Mouse (Mus musculus) myocyte (in vitro differentiated cells): ENCODE results near the gene Etfrf1. TPM values are rescaled to one million over a fixed set of nuclear protein-coding genes. Genes with fewer than 3 reads are reported as not detected.
A peak's percentile ranks its signal among the peaks of the same experiment; 100 is the strongest.

ENCODE experiments used
- H3K27me3 ChIP-seq: one replicate; pipeline ENCODE4 v1.6.1; 2011; ENCODE audit not compliant: control insufficient read depth, insufficient read depth, insufficient read length
- H3K36me3 ChIP-seq: one replicate; pipeline ENCODE4 v1.6.1; 2011; ENCODE audit not compliant: control insufficient read depth, insufficient read depth
- H3K4me2 ChIP-seq: one replicate; pipeline ENCODE4 v1.6.1; 2011; ENCODE audit warnings: low read depth, control low read depth
- H3K4me3 ChIP-seq: one replicate; pipeline ENCODE4 v1.5.1; 2011; ENCODE audit warnings: mild to moderate bottlenecking, control low read depth, moderate library complexity
- H3K79me2 ChIP-seq: one replicate; pipeline ENCODE4 v1.6.1; 2011; ENCODE audit not compliant: control insufficient read depth, insufficient read depth
- H3ac ChIP-seq: one replicate; pipeline ENCODE4 v1.6.1; 2011; ENCODE audit not compliant: control insufficient read depth, insufficient read length
- CEBPB ChIP-seq: IDR thresholded peaks from 2 replicates; pipeline ENCODE4 v1.6.1; 2011; ENCODE audit warnings: mild to moderate bottlenecking, moderate library complexity; ENCODE audit not compliant: poor library complexity, insufficient read depth, severe bottlenecking
- E2F4 ChIP-seq: IDR thresholded peaks from one replicate; pipeline ENCODE4 v1.6.1; 2011; ENCODE audit warnings: mild to moderate bottlenecking, control low read depth, moderate library complexity; ENCODE audit not compliant: insufficient read depth
- MAX ChIP-seq: IDR thresholded peaks from one replicate; pipeline ENCODE4 v1.6.1; 2011; ENCODE audit warnings: low read depth, mild to moderate bottlenecking, control low read depth
- MYOD1 ChIP-seq, 3 experiments: IDR thresholded peaks; one replicate each; pipeline ENCODE4 v1.6.1; 2011; ENCODE audit warnings: control low read depth in 2 of 3, low read depth in 2 of 3, mild to moderate bottlenecking in 2 of 3, moderate library complexity in 1 of 3; ENCODE audit not compliant: insufficient read length in 2 of 3, control insufficient read depth in 1 of 3
- MYOG ChIP-seq, 3 experiments: IDR thresholded peaks; one replicate each; pipeline ENCODE4 v1.6.1; 2011; ENCODE audit warnings: control low read depth in 2 of 3, low read depth in 2 of 3, mild to moderate bottlenecking in 2 of 3; ENCODE audit not compliant: insufficient read length in 2 of 3, control insufficient read depth in 1 of 3, insufficient read depth in 1 of 3
- POLR2A ChIP-seq: IDR thresholded peaks from one replicate; pipeline ENCODE4 v1.6.1; 2011; ENCODE audit warnings: low read depth, mild to moderate bottlenecking, control low read depth, moderate library complexity; ENCODE audit not compliant: insufficient read length
- POLR2AphosphoS2 ChIP-seq: IDR thresholded peaks from one replicate; pipeline ENCODE4 v1.6.1; 2011; ENCODE audit warnings: low read depth, control low read depth; ENCODE audit not compliant: insufficient read length
- REST ChIP-seq: IDR thresholded peaks from one replicate; pipeline ENCODE4 v1.6.1; 2011; ENCODE audit warnings: mild to moderate bottlenecking, control low read depth, moderate library complexity; ENCODE audit not compliant: insufficient read depth, insufficient read length
- SRF ChIP-seq: IDR thresholded peaks from one replicate; pipeline ENCODE4 v1.6.1; 2011; ENCODE audit warnings: low read depth; ENCODE audit not compliant: control insufficient read depth, insufficient read length
- TCF12 ChIP-seq: IDR thresholded peaks from one replicate; pipeline ENCODE4 v1.6.1; 2011; ENCODE audit warnings: mild to moderate bottlenecking, control low read depth; ENCODE audit not compliant: poor library complexity, insufficient read depth, severe bottlenecking
- TCF3 ChIP-seq: IDR thresholded peaks from one replicate; pipeline ENCODE4 v1.6.1; 2011; ENCODE audit warnings: low read depth, control low read depth; ENCODE audit not compliant: insufficient read length
- USF1 ChIP-seq: IDR thresholded peaks from one replicate; pipeline ENCODE4 v1.6.1; 2011; ENCODE audit warnings: low read depth, mild to moderate bottlenecking, control low read depth, moderate library complexity
- polyA plus RNA-seq: library from polyadenylated mRNA; unstranded; fragments of >200 nt; fragmentation: generic; extraction: Trizol; gene quantifications from one replicate; pipeline ENCODE4 v1.2.1, GENCODE M21; 2012; ENCODE audit warnings: missing spikeins

Etfrf1 gene
- polyA plus RNA-seq, 1 experiment = 10.0 TPM

DNA sequence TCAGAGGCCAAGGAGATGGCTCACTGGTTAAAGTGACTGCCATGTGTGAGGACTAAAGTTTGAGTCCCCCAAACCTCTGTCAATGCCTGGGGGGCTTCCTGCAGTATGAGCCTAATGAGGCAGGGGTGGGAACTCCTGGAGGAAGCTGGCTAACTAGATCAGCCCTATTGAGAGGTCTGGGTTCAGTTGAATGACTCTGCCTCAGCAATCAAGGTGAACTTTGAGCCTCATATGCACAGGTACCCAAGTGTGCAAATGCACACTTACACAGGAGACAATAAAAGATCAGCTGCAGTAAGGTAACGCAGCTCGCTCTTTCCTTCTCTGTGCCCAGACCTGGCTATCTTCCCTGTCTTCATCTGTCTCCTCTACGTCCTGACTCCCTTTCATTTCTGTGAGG is 17.9 kb upstream of the Etfrf1 start:
- no peak overlapping the region for H3ac ChIP-seq
- H3K79me2 ChIP-seq = no peaks in the 10 kb centered on the region
- no peaks in the 10 kb centered on the region for H3K27me3 ChIP-seq
- no peak overlapping the region for H3K4me2 ChIP-seq
- H3K36me3 ChIP-seq = no peaks in the 10 kb centered on the region
- H3K4me3 ChIP-seq = no peak overlapping the region
- TF ChIP-seq MAX (no peak), TCF3 (no peak), POLR2AphosphoS2 (no peak), TCF12 (no peak), USF1 (no peak), CEBPB (no peak)

- H3K4me3 ChIP-seq = no peak overlapping the region
- H3ac ChIP-seq = no peak overlapping the region
- H3K79me2 ChIP-seq = no peaks in the 10 kb centered on the region
- H3K4me2 ChIP-seq = no peak overlapping the region
- H3K36me3 ChIP-seq = no peaks in the 10 kb centered on the region
- no peaks in the 10 kb centered on the region for H3K27me3 ChIP-seq
- TF ChIP-seq CEBPB = no peak
- TF ChIP-seq TCF12 = no peak
- no peak for TF ChIP-seq POLR2AphosphoS2
- TF ChIP-seq SRF = no peak
- TF ChIP-seq E2F4 = no peak
- TF ChIP-seq TCF3 = no peak
- no peak for TF ChIP-seq REST
Measured at GRCm38 (mm10) chr6:145193446-145193845, 17.5 kb upstream of the Etfrf1 start.

DNA sequence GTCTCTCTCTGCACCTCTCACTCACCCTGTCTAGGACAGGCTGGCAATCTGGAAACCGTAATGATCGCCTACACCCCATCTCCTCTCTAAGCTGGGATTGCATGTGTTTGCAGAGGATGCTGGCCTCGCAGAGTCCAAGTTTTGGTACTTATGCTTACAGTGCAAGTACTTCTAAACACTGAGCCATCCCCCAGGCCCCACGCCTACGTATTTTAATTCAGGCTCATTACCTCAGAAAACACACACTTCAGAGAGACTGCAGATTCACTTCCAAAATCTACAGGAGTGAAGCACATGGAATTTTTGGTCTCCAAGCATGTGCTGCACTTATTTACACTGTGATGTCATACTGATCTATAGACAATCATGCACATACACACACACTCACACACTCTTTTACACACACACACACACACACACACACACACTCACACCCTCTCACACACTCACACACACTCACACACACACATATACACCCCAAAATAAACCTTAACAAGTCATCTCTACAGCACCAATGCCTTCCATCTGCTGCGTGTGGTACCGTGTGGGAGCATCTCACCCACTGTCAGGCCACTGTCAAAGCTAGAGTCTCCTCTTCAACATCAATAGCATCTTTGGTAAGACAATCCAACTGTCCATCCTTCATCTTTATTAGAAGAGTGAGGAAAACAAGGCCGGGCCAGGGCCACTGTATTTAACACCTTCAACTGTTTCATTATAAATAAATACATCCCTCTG is 12.8 kb upstream of the Etfrf1 start:
- no peak overlapping the region for H3K4me3 ChIP-seq
- no peaks in the 10 kb centered on the region for H3K27me3 ChIP-seq
- H3K79me2 ChIP-seq = no peaks in the 10 kb centered on the region
- H3K36me3 ChIP-seq = no peaks in the 10 kb centered on the region
- H3ac ChIP-seq = no peak overlapping the region
- H3K4me2 ChIP-seq = no peak overlapping the region
- TF ChIP-seq USF1 = no peak
- TF ChIP-seq REST = no peak
- TF ChIP-seq MYOG (IDR thresholded peaks at IDR 0.05; ENCODE audit: control insufficient read depth in 1 of 3, insufficient read depth in 1 of 3, insufficient read length in 2 of 3, low read depth in 2 of 3) = no peak
- TF ChIP-seq SRF = no peak
- no peak for TF ChIP-seq CEBPB
- no peak for TF ChIP-seq POLR2A
- TF ChIP-seq MYOD1 (IDR thresholded peaks at IDR 0.05; ENCODE audit: control insufficient read depth in 1 of 3, insufficient read length in 2 of 3, low read depth in 2 of 3) = no peak
- TF ChIP-seq MAX = no peak
- no peak for TF ChIP-seq TCF3
- no peak for TF ChIP-seq E2F4
- no peak for TF ChIP-seq POLR2AphosphoS2
- TF ChIP-seq TCF12 = no peak

DNA sequence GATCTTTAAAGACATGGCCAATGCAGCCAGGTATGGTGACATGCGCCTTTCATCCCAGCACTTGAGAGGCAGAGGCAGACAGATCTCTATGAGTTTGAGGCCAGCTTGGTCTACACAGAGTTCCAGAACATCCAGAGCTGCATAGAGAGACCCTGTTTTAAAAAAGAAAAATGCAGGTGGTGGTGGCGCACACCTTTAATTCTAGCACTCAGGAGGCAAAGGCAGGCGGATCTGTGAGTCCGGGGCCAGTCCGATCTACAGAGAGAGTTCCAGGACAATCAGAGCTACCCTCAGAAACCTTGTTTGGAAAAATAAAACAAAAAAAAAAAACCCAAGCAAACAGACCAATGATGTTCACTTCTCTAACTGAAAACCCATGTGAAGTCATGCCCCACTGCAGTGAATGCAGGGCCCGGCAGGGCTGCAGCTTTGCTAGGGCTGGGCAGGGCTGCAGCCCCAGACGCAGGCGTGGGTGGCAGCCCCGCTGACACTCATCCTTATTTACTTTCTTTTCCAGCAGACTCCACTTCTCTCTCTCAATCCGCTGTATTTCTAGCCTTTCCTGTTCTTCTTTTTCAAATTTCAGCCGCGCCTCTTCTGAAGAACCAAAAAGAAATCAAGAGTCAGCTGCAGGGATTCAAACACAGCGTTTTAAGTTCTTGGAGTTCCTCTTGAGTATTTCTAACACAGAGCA is 8.4 kb upstream of the Etfrf1 start:
- no peaks in the 10 kb centered on the region for H3K36me3 ChIP-seq
- no peak overlapping the region for H3K4me3 ChIP-seq
- no peaks in the 10 kb centered on the region for H3K27me3 ChIP-seq
- no peaks in the 10 kb centered on the region for H3K79me2 ChIP-seq
- peak overlapping the region; percentile 34 for H3K4me2 ChIP-seq
- TF ChIP-seq POLR2A (no peak), MYOD1 (IDR thresholded peaks at IDR 0.05; ENCODE audit: control insufficient read depth in 1 of 3, insufficient read length in 2 of 3, low read depth in 2 of 3) (no peak), USF1 (no peak), MYOG (IDR thresholded peaks at IDR 0.05; ENCODE audit: control insufficient read depth in 1 of 3, insufficient read depth in 1 of 3, insufficient read length in 2 of 3, low read depth in 2 of 3) (no peak), MAX (no peak), REST (no peak), CEBPB (no peak), SRF (no peak), POLR2AphosphoS2 (no peak), TCF3 (no peak), E2F4 (no peak), TCF12 (no peak)
- no peak overlapping the region for H3ac ChIP-seq

DNA sequence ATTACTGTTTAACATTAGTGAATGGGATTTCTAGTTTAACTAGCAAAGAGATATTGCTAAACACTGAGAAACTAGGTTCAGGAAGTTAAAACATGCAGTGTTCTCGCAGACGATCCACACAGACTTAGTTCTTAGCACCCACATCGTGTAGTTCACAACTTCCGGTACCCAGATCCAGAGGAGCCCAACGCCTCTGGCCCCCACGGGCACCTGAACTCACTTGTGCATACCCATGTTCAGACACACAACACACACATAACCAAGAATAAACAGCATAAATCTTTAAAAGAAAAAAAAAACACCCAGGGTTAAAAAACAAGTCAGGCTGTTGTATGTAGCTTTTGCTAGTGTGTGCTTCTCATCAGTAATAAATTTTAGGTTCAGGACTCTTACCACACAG is 6.5 kb upstream of the Etfrf1 start:
- Histone ChIP-seq H3K36me3 (no peaks in the 10 kb centered on the region), H3K4me3 (no peak overlapping the region), H3K79me2 (no peaks in the 10 kb centered on the region), H3K4me2 (no peak overlapping the region), H3ac (no peak overlapping the region), H3K27me3 (no peaks in the 10 kb centered on the region)
- TF ChIP-seq POLR2AphosphoS2 (no peak), TCF3 (no peak), MAX (no peak), TCF12 (no peak), MYOD1 (IDR thresholded peaks at IDR 0.05; ENCODE audit: control insufficient read depth in 1 of 3, insufficient read length in 2 of 3, low read depth in 2 of 3) (no peak), USF1 (no peak), CEBPB (no peak), MYOG (IDR thresholded peaks at IDR 0.05; ENCODE audit: control insufficient read depth in 1 of 3, insufficient read depth in 1 of 3, insufficient read length in 2 of 3, low read depth in 2 of 3) (no peak), POLR2A (no peak), SRF (no peak), REST (no peak), E2F4 (no peak)
